Comparison of ENCODE assay signal across 1 mouse cellular context in genomic region chr9:35545704-35546103, GRCm38 (mm10).
TF ChIP-seq lines count a peak whose summit lies in the region.

No protein-coding gene starts in this region.

TF ChIP-seq in MEL, 35 proteins besides CTCF, POLR2A, EP300 and RAD21:
- no peak for TF ChIP-seq HCFC1 (IDR thresholded peaks at IDR 0.05; ENCODE audit: low read depth, low read length)
- TF ChIP-seq MYB (IDR thresholded peaks at IDR 0.05; ENCODE audit: low read depth, low read length): no peak
- TF ChIP-seq SIN3A (IDR thresholded peaks at IDR 0.05; ENCODE audit: low read length): no peak
- TF ChIP-seq ZNF384 (IDR thresholded peaks at IDR 0.05; ENCODE audit: low read depth, low read length): no peak
- no peak for TF ChIP-seq CHD1 (IDR thresholded peaks at IDR 0.05; ENCODE audit: low read depth, low read length)
- no peak for TF ChIP-seq MAX (IDR thresholded peaks at IDR 0.05; ENCODE audit: low read length)
- no peak for TF ChIP-seq JUND (IDR thresholded peaks at IDR 0.05; ENCODE audit: low read depth, low read length)
- no peak for TF ChIP-seq NELFE (IDR thresholded peaks at IDR 0.05; ENCODE audit: low read depth, low read length)
- no peak for TF ChIP-seq GABPA (IDR thresholded peaks at IDR 0.05; ENCODE audit: low read depth, low read length)
- no peak for TF ChIP-seq TAL1 (IDR thresholded peaks at IDR 0.05; ENCODE audit: low read length)
TF ChIP-seq in MEL: peak in this region for 0.
